ENCODE assay signal across 8 mouse cellular contexts in the genomic region with DNA sequence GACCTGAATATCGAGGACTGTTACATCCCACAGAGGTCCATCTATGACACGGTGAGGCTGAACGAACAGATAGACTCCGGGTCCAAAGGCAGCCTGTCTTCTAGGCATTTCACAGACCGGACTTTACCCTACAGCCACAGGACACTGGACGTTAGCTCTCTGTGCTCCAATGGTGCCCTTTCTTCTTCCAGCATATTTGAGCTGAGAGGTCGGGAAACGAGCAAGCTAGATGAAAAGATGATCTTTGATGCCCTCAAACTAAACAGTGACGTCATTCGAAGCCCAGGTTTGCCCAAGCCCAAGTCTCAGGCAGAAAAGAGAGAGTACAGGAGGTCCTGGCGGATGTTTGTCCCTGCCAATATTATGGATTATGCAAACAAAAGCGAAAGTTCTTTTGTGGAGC.
DNase-seq lines count a peak whose midpoint lies in the region; ATAC-seq and TF ChIP-seq lines count a peak whose summit lies in the region.

No protein-coding gene starts in this region.

- DNase-seq in Muller cell, postnatal 12 days (ENCODE audit: inconsistent ontology term) = peak; percentile 65
- DNase-seq in thymus, postnatal 25 days = no peak
- DNase-seq in spleen, postnatal 14 days (ENCODE audit: low spot score in 2 of 2) = no peak
- no peak for DNase-seq in natural killer cell, adult 2 months (ENCODE audit: low spot score in 2 of 2)

- H3K4me2 ChIP-seq in intestine, embryonic 16.5 days (ENCODE audit: low read depth, low read length) = peak overlapping the region; percentile 89
- H3K4me2 ChIP-seq in lung, embryonic 15.5 days = peak overlapping the region; percentile 92

- TF ChIP-seq CTCF in embryonic fibroblast, embryonic 13.5 days (IDR thresholded peaks at IDR 0.05; ENCODE audit: borderline replicate concordance, insufficient read depth, low read length) = no peak

- TF ChIP-seq POLR2A in embryonic fibroblast, embryonic 13.5 days (IDR thresholded peaks at IDR 0.05; ENCODE audit: low read depth, low read length) = no peak

- H3K27me3 ChIP-seq in intestine, embryonic 16.5 days (replicated peaks; ENCODE audit: control insufficient read depth, insufficient read depth, low read length) = no peaks in the 10 kb centered on the region
- H3K27me3 ChIP-seq in lung, embryonic 15.5 days = no peaks in the 10 kb centered on the region; the same call in 1 of the 2 replicates

- ATAC-seq in intestine, embryonic 16.5 days = no peak; the same call in 1 of the 2 replicates
- ATAC-seq in lung, embryonic 15.5 days (ENCODE audit: borderline replicate concordance, extremely low read depth, low FRiP score, low TSS enrichment) = no peak
- ATAC-seq in activated CD4-positive, CD25-positive, alpha-beta regulatory T cell, adult 4 months = no peak

- 55% methylated on average over 12 of the region's 12 CpGs for WGBS in intestine, embryonic 16.5 days
- 23% methylated on average over 12 of the region's 12 CpGs for WGBS in lung, embryonic 15.5 days

- peak overlapping the region; percentile 57; the same call in 1 of the 2 replicates for H3K4me3 ChIP-seq in embryonic fibroblast, embryonic 13.5 days (ENCODE audit: insufficient read depth, low read length)
- H3K4me3 ChIP-seq in intestine, embryonic 16.5 days (ENCODE audit: low read length) = peak overlapping the region; percentile 62
- H3K4me3 ChIP-seq in lung, embryonic 15.5 days = peak overlapping the region; percentile 54

- H3K9me3 ChIP-seq in intestine, embryonic 16.5 days (ENCODE audit: control insufficient read depth, low read length) = no peaks in the 10 kb centered on the region
- H3K9me3 ChIP-seq in lung, embryonic 15.5 days = no peaks in the 10 kb centered on the region

- no peaks in the 10 kb centered on the region for H3K36me3 ChIP-seq in intestine, embryonic 16.5 days (ENCODE audit: control insufficient read depth, insufficient read depth, low read length)
- 0 out of 2 replicates have a peak, but pooled peaks cover 2% of the 10 kb centered on the region for H3K36me3 ChIP-seq in lung, embryonic 15.5 days

- no peak overlapping the region for H3K27ac ChIP-seq in embryonic fibroblast, embryonic 13.5 days (ENCODE audit: insufficient read depth, low read length)
- no peak overlapping the region for H3K27ac ChIP-seq in intestine, embryonic 16.5 days (ENCODE audit: low read length)
- no peak overlapping the region for H3K27ac ChIP-seq in lung, embryonic 15.5 days

- H3K4me1 ChIP-seq in embryonic fibroblast, embryonic 13.5 days (ENCODE audit: control insufficient read depth, insufficient read depth, low read length) = peaks cover 8% of the 10 kb centered on the region
- peaks cover 6% of the 10 kb centered on the region; the same call in 1 of the 2 replicates for H3K4me1 ChIP-seq in intestine, embryonic 16.5 days (ENCODE audit: control insufficient read depth, insufficient read depth, low read length)
- H3K4me1 ChIP-seq in lung, embryonic 15.5 days = peaks cover 27% of the 10 kb centered on the region

- H3K9ac ChIP-seq in intestine, embryonic 16.5 days (ENCODE audit: low read depth, low read length) = peak overlapping the region; percentile 50; the same call in 1 of the 2 replicates
- no peak overlapping the region for H3K9ac ChIP-seq in lung, embryonic 15.5 days
